Mouse (Mus musculus): ENCODE measurements at regions not wholly inside any gene's neighbourhood (a gene's known extent, or its start where the extent isn't known, plus 50 kb on each side); places are given as distances from the start of the nearest gene placed in this dataset.

DNA sequence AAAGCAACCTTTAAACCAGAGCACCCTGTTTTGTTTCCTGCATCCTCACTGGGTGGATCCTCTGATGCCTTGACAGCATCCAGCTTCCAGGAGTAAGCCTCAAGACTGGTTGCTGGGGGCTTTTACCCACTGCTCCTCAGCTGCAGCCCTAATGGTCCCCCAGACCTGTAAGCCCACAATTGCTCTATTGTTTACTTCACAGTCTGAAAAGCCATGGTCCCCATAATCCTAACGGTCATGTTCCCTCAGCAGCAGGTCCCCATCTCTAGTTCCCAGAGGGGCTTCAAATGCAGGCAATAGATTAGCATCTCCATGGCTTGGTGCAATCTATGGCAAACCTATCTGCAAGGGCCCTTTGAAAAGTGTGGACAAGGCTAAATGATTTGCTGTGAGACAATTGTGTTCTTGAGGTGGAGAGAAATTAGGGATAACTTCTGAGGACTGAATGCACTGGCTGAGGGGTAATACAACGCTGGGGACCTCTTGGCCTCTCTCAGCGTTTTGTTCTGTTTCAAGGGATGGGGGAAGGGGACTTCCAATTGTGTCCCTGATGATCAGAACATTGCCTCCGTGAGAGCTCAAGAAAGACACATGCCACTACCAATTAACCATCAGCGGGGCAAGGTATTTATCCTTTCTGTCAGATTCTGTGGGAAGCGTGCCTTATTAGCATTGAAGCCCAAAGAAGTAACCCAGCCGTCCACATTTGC lies 341.1 kb upstream of the Adgrl2 start:
- peaks cover 65% of the 10 kb centered on the region for H3K4me1 ChIP-seq
- peak; percentile 77 for DNase-seq (ENCODE audit: low spot score)
- peak overlapping the region; percentile 80 for H3K27ac ChIP-seq (replicated peaks)
- H3K4me3 ChIP-seq = peak overlapping the region; percentile 27; the same call in 1 of the 2 replicates
- 13% methylated on average over 7 of the region's 7 CpGs for WGBS
- H3K27me3 ChIP-seq (ENCODE audit: low read depth, poor library complexity, severe bottlenecking) = peaks cover 30% of the 10 kb centered on the region
- no peaks in the 10 kb centered on the region for H3K36me3 ChIP-seq
- no peaks in the 10 kb centered on the region for H3K9me3 ChIP-seq (replicated peaks)

DNA sequence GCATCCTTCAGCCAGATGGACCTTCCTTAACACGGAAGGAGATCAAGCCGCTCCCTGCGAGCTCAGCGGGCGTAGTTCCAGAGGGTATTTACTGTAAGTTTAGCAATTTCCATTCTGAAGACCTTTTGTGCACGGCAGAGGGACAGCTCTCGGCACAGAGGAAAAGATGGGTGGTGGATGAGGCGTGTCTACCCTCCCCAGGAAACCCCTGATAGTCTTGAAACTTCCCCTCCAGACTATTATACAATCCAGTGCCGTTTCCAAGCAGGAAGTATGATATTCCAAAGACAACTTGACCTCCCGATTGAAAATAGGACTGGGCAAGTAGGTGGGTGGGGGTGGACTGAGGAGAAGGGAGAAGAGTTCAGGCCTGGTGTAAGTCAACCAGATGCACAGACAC lies 340.4 kb upstream of the Adgrl2 start:
- Histone ChIP-seq H3K27ac (replicated peaks) (peak overlapping the region; percentile 80), H3K36me3 (no peaks in the 10 kb centered on the region), H3K4me1 (peaks cover 64% of the 10 kb centered on the region), H3K9me3 (replicated peaks) (no peaks in the 10 kb centered on the region), H3K27me3 (ENCODE audit: low read depth, poor library complexity, severe bottlenecking) (peaks cover 23% of the 10 kb centered on the region), H3K4me3 (no peak overlapping the region)
- WGBS = 66% methylated on average over 10 of the region's 10 CpGs
- DNase-seq (ENCODE audit: low spot score) = no peak

DNA sequence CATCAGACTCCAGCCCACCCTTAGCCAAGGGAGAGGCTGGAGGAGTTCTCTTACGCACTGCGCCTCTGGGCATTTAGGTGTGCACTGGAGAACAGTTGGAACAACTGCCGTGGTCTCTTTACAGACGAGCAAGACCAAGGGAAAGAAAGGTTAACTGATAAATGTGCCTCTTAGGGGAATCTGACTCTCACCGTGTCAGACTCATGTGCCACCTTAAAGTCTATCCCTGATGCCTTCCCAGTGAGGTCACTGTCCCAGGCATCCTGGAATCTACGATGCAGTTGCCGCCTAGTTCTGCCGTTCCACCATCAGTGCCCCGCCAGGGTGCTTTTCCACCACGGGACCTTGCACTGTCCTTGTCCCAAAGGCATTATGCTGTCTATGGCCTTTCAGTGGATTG lies 339.7 kb upstream of the Adgrl2 start:
- H3K27me3 ChIP-seq (ENCODE audit: low read depth, poor library complexity, severe bottlenecking) = peaks cover 17% of the 10 kb centered on the region
- H3K27ac ChIP-seq (replicated peaks) = peak overlapping the region; percentile 80
- DNase-seq (ENCODE audit: low spot score) = no peak
- H3K4me1 ChIP-seq = peaks cover 57% of the 10 kb centered on the region
- no peak overlapping the region for H3K4me3 ChIP-seq
- no peaks in the 10 kb centered on the region for H3K36me3 ChIP-seq
- 66% methylated on average over 10 of the region's 10 CpGs for WGBS
- no peaks in the 10 kb centered on the region for H3K9me3 ChIP-seq (replicated peaks)

DNA sequence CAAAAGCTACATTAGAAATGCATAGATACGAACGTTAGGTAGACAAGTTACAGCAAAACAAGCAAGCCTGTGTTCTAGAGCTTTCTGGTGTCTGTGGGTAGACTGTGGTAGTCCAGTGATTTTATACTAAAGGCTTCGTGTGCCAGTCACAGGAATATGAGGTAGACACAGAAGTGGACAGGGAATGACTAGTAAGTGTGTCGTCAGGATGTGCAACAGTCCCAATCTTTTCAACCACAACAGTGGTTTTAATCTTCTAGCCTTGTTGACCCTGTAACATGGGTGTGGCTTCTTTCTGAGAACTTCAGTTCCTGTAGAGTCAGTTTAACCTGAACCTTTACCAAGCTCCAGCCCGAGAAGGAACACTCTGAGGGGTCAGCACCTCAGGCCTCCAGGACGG lies 339.3 kb upstream of the Adgrl2 start:
- Histone ChIP-seq H3K4me1 (peaks cover 56% of the 10 kb centered on the region), H3K36me3 (no peaks in the 10 kb centered on the region), H3K9me3 (replicated peaks) (no peaks in the 10 kb centered on the region), H3K4me3 (no peak overlapping the region), H3K27ac (replicated peaks) (peak overlapping the region; percentile 80), H3K27me3 (ENCODE audit: low read depth, poor library complexity, severe bottlenecking) (peaks cover 13% of the 10 kb centered on the region)
- DNase-seq (ENCODE audit: low spot score) = no peak
- WGBS = 87% methylated on average over 6 of the region's 6 CpGs

DNA sequence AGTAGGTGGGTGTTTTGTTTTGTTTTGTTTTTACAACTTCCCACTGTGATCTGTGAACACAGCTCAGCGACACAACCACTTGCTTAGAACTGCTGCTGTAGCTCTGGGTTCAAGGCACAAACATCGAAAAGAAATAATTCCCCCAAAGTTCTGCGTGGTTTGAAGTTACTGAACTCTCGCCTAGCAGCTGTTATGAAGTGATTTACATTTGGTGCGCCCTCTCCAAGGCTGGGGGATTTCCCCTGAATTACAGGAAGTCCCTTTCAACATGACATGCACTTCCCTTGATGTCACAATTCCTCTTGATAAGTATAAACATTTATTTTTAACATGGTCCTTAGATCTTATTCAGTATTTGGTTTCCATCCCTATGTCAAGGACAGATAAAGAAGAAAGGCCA lies 336.3 kb upstream of the Adgrl2 start:
- Histone ChIP-seq H3K4me1 (peaks cover 29% of the 10 kb centered on the region), H3K27ac (replicated peaks) (no peak overlapping the region), H3K9me3 (replicated peaks) (no peaks in the 10 kb centered on the region; the same call in 1 of the 2 replicates), H3K36me3 (no peaks in the 10 kb centered on the region), H3K4me3 (no peak overlapping the region), H3K27me3 (ENCODE audit: low read depth, poor library complexity, severe bottlenecking) (no peaks in the 10 kb centered on the region)
- DNase-seq (ENCODE audit: low spot score) = no peak
- 66% methylated on average over 5 of the region's 5 CpGs for WGBS

DNA sequence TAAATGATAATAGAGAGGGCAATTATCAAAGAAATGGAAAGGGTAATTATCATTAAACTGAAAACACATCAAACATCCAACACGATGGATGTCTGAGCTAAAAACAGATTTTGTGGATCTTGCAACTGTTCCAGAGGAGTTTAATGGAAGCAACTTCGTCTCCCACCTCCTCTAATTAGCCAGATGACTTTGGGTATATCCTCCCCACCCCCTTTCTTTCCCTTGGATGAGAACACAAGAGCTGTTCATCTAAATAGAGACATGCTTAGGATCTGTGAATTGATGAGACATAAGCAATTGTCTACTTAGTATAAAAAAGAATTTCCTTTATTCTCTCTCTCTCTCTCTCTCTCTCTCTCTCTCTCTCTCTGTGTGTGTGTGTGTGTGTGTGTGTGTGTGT lies 333.7 kb upstream of the Adgrl2 start:
- no peaks in the 10 kb centered on the region for H3K36me3 ChIP-seq
- H3K27me3 ChIP-seq (ENCODE audit: low read depth, poor library complexity, severe bottlenecking) = no peaks in the 10 kb centered on the region
- 81% methylated on average over 2 of the region's 2 CpGs for WGBS
- H3K27ac ChIP-seq (replicated peaks) = no peak overlapping the region
- DNase-seq (ENCODE audit: low spot score) = no peak
- H3K4me3 ChIP-seq = no peak overlapping the region
- peaks cover 9% of the 10 kb centered on the region; the same call in 1 of the 2 replicates for H3K4me1 ChIP-seq
- H3K9me3 ChIP-seq (replicated peaks) = no peaks in the 10 kb centered on the region; the same call in 1 of the 2 replicates

DNA sequence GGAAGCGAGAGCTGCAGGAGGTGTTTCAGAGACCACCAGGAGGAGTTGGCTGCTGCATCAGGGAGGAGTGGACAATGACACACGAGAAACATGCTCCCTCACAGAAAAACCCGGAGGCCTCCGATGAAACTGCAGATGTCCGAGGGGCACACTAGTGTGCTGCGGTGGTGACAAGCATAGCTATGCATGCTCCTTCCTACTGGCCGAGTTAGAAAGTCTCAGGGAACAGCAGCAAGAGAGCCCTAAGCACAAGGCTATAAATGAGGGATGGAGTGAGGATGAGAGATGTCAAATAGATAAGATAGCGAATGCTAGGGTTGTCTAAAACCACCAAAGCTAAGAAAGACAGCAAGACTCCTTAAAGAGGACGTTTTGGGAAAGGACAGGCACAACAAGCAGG lies 328.4 kb upstream of the Adgrl2 start:
- H3K4me1 ChIP-seq = peaks cover 8% of the 10 kb centered on the region
- no peak overlapping the region for H3K27ac ChIP-seq (replicated peaks)
- H3K4me3 ChIP-seq = no peak overlapping the region
- H3K27me3 ChIP-seq (ENCODE audit: low read depth, poor library complexity, severe bottlenecking) = no peaks in the 10 kb centered on the region
- H3K36me3 ChIP-seq = no peaks in the 10 kb centered on the region
- no peak for DNase-seq (ENCODE audit: low spot score)
- H3K9me3 ChIP-seq (replicated peaks) = no peaks in the 10 kb centered on the region; the same call in 1 of the 2 replicates
- WGBS = 69% methylated on average over 9 of the region's 9 CpGs

DNA sequence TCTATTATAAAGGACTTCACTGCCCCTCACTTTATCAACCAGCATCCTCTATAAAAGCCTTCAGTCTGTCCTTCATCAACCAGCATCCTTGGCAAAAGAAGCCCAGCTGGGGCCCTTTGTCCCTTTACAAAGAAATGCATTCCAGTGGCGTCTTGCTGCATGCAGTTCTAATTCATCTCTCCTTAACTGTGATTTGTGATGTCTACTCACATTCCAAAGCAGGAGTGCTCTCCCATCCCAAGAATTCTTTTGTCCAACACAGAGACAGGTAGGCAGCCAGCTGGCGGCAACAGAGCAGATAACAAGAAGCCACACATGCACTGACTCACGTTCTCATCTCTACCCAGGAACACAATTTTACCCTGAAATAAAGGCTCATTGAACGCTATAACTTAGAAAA lies 323.9 kb upstream of the Adgrl2 start:
- peak overlapping the region; percentile 43; the same call in 1 of the 2 replicates for H3K27ac ChIP-seq (replicated peaks)
- DNase-seq (ENCODE audit: low spot score) = no peak
- H3K4me1 ChIP-seq = peaks cover 9% of the 10 kb centered on the region
- H3K9me3 ChIP-seq (replicated peaks) = no peaks in the 10 kb centered on the region
- 48% methylated on average over 4 of the region's 4 CpGs for WGBS
- H3K27me3 ChIP-seq (ENCODE audit: low read depth, poor library complexity, severe bottlenecking) = no peaks in the 10 kb centered on the region; the same call in 1 of the 2 replicates
- no peak overlapping the region for H3K4me3 ChIP-seq
- no peaks in the 10 kb centered on the region for H3K36me3 ChIP-seq

DNA sequence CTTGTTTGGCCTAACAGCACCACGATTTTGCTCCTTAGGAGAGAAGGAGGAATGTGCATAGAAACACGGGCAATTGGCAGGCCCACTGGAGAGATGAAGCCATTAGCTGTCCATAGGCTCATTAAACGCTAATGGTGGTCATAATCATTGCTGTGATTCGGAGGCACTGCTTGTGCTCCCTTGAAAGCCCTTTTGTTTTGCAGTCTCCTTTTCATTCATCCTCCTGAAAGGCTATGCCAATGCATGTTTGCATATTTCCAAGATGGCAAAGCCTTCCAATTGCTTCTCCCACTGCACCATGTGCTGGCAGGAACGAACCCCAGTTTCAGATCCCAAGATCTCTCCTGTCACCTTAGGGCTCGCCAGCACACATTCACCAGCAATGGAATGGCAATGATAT lies 322.9 kb upstream of the Adgrl2 start:
- no peak overlapping the region for H3K27ac ChIP-seq (replicated peaks)
- no peaks in the 10 kb centered on the region; the same call in 1 of the 2 replicates for H3K27me3 ChIP-seq (ENCODE audit: low read depth, poor library complexity, severe bottlenecking)
- DNase-seq (ENCODE audit: low spot score) = no peak
- H3K4me1 ChIP-seq = peaks cover 9% of the 10 kb centered on the region
- H3K4me3 ChIP-seq = no peak overlapping the region
- WGBS = 86% methylated on average over 6 of the region's 6 CpGs
- no peaks in the 10 kb centered on the region for H3K9me3 ChIP-seq (replicated peaks)
- no peaks in the 10 kb centered on the region for H3K36me3 ChIP-seq

DNA sequence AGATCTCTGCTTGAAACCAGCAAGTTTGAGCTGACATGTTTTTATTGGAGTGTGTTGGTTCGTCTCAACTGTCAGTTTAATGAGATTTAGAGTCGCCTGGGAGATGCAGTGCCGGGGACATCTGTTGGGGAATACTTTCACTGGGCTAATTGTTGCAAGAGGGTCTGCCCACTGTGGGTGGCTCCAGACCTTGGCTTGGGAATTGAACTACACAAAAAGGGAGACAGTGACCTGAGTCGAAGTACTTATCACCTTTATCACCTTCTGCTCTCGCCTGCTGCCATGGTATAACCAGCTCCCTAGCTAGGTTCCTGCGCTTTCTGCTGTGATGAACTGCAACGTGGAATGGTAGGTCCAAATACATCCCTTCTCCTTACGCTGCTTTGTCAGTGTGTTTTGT lies 321.2 kb upstream of the Adgrl2 start:
- Histone ChIP-seq H3K27me3 (ENCODE audit: low read depth, poor library complexity, severe bottlenecking) (no peaks in the 10 kb centered on the region; the same call in 1 of the 2 replicates), H3K4me3 (no peak overlapping the region), H3K9me3 (replicated peaks) (no peaks in the 10 kb centered on the region), H3K36me3 (no peaks in the 10 kb centered on the region), H3K27ac (replicated peaks) (no peak overlapping the region), H3K4me1 (peaks cover 21% of the 10 kb centered on the region)
- 91% methylated on average over 8 of the region's 8 CpGs for WGBS
- DNase-seq (ENCODE audit: low spot score) = no peak

DNA sequence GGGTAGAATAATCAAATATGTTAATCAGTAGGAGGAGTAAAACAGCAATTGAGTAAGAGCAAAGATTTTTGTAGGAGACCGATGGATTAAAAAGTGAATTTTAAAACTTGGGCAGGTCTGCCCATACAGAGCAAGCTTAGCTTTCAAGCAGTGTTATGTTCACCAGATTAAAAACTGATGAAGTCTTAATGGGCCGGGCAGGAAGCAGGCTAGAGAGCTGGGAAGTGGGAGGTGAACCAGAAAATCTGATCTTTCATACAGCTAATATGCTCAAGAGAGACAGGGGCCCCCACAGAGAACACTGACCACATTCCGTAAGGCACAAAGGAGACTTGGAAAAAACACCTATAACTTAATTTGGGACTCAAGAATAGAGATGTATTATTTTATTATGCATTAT lies 316.4 kb upstream of the Adgrl2 start:
- no peaks in the 10 kb centered on the region for H3K9me3 ChIP-seq (replicated peaks)
- H3K36me3 ChIP-seq = no peaks in the 10 kb centered on the region
- WGBS = 37% methylated on average over 3 of the region's 3 CpGs
- peaks cover 42% of the 10 kb centered on the region for H3K4me1 ChIP-seq
- H3K4me3 ChIP-seq = no peak overlapping the region
- peaks cover 26% of the 10 kb centered on the region for H3K27me3 ChIP-seq (ENCODE audit: low read depth, poor library complexity, severe bottlenecking)
- peak overlapping the region; percentile 42; the same call in 1 of the 2 replicates for H3K27ac ChIP-seq (replicated peaks)
- DNase-seq (ENCODE audit: low spot score) = no peak

DNA sequence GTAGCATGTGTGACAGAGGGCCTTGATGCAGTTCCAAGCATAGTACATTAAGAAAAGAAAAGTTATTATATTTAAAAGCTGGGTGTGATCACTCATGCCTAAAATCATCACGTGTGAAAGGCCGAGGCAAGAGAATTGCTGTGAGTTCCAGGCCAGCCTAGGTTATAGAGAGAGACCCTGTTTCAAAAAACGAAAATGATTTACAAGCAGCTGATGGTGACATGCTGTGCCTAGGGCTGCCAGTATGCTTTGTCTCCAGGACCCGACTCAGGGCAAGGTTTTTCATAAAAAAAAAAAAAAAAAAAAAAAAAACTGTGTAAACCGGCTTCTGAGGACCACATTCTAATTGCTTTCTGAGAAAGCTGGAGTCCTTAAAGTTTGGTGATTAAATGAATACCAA lies 315.9 kb upstream of the Adgrl2 start:
- WGBS = 31% methylated on average over 5 of the region's 5 CpGs
- DNase-seq (ENCODE audit: low spot score) = no peak

DNA sequence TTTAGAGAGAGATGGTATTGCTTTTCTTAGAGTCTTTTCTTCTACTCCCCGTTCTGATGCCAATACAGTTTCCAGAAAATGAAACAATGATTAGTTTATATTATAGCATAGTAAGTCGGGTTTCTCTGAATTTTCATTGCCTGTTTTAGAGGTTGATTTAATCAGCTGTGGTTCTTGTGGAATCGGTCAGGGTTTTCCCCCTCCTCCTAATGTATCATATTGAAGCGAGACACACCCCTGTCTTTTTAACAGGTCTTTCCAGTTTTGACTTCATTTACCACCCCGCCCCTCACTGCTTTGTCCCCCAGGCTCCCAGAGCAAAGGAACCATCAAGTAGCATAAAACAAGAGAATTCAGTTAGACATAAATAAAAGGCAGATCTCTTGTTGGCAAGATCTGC lies 315.1 kb upstream of the Adgrl2 start:
- no peak for DNase-seq (ENCODE audit: low spot score)
- H3K4me3 ChIP-seq = no peak overlapping the region
- WGBS = 78% methylated on average over 5 of the region's 5 CpGs
- peaks cover 45% of the 10 kb centered on the region for H3K4me1 ChIP-seq
- peaks cover 26% of the 10 kb centered on the region for H3K27me3 ChIP-seq (ENCODE audit: low read depth, poor library complexity, severe bottlenecking)
- H3K36me3 ChIP-seq = no peaks in the 10 kb centered on the region
- no peak overlapping the region for H3K27ac ChIP-seq (replicated peaks)
- no peaks in the 10 kb centered on the region for H3K9me3 ChIP-seq (replicated peaks)

More for the DNA sequence above, 315.9 kb upstream of the Adgrl2 start:
- no peak overlapping the region for H3K4me3 ChIP-seq
- no peak overlapping the region for H3K27ac ChIP-seq (replicated peaks)
- peaks cover 26% of the 10 kb centered on the region for H3K27me3 ChIP-seq (ENCODE audit: low read depth, poor library complexity, severe bottlenecking)
- H3K36me3 ChIP-seq = no peaks in the 10 kb centered on the region
- peaks cover 42% of the 10 kb centered on the region for H3K4me1 ChIP-seq
- no peaks in the 10 kb centered on the region for H3K9me3 ChIP-seq (replicated peaks)
